Mouse (Mus musculus): ENCODE measurements at regions not wholly inside any gene's neighbourhood (a gene's known extent, or its start where the extent isn't known, plus 50 kb on each side); places are given as distances from the start of the nearest gene placed in this dataset.
"Not testable (repeated sequence)": the region's sequence is repeated elsewhere in the genome, so short reads cannot be mapped to it uniquely, and the experiment has no call there.

- no peak for TF ChIP-seq POLR2A (IDR thresholded peaks at IDR 0.05; ENCODE audit: borderline replicate concordance, extremely low read depth, insufficient read depth, insufficient read length, poor library complexity, severe bottlenecking)
- TF ChIP-seq CTCF (IDR thresholded peaks at IDR 0.05; ENCODE audit: borderline replicate concordance, extremely low read depth, insufficient read depth, insufficient read length), result no peak
- DNase-seq (ENCODE audit: low read depth), result no peak
These were observed 164.4 kb upstream of the Meox2 start for GRCm38 (mm10) chr12:36943903-36944302.

GRCm38 (mm10) chr12:36945964-36946363 lies 162.4 kb upstream of the Meox2 start:
- TF ChIP-seq CTCF (IDR thresholded peaks at IDR 0.05; ENCODE audit: borderline replicate concordance, extremely low read depth, insufficient read depth, insufficient read length) (no peak), POLR2A (IDR thresholded peaks at IDR 0.05; ENCODE audit: borderline replicate concordance, extremely low read depth, insufficient read depth, insufficient read length, poor library complexity, severe bottlenecking) (no peak)
- peak; percentile 77 for DNase-seq (ENCODE audit: low read depth)

- no peak for TF ChIP-seq CTCF (IDR thresholded peaks at IDR 0.05; ENCODE audit: borderline replicate concordance, extremely low read depth, insufficient read depth, insufficient read length)
- peak; percentile 33 for DNase-seq (ENCODE audit: low read depth)
These were observed 160.4 kb upstream of the Meox2 start for GRCm38 (mm10) chr12:36947902-36948301.

- no peak for TF ChIP-seq CTCF (IDR thresholded peaks at IDR 0.05; ENCODE audit: borderline replicate concordance, extremely low read depth, insufficient read depth, insufficient read length)
- TF ChIP-seq POLR2A (IDR thresholded peaks at IDR 0.05; ENCODE audit: borderline replicate concordance, extremely low read depth, insufficient read depth, insufficient read length, poor library complexity, severe bottlenecking), result no peak
- DNase-seq (ENCODE audit: low read depth), result no peak
These were observed 159.1 kb upstream of the Meox2 start for GRCm38 (mm10) chr12:36949096-36949738.

- DNase-seq (ENCODE audit: low read depth), result no peak
- TF ChIP-seq POLR2A (IDR thresholded peaks at IDR 0.05; ENCODE audit: borderline replicate concordance, extremely low read depth, insufficient read depth, insufficient read length, poor library complexity, severe bottlenecking), result no peak
- TF ChIP-seq CTCF (IDR thresholded peaks at IDR 0.05; ENCODE audit: borderline replicate concordance, extremely low read depth, insufficient read depth, insufficient read length), result no peak
These were observed 133.8 kb upstream of the Meox2 start for GRCm38 (mm10) chr12:36974432-36975094.

GRCm38 (mm10) chr12:36977141-36977540 lies 131.2 kb upstream of the Meox2 start:
- no peak for DNase-seq (ENCODE audit: low read depth)
- TF ChIP-seq CTCF (IDR thresholded peaks at IDR 0.05; ENCODE audit: borderline replicate concordance, extremely low read depth, insufficient read depth, insufficient read length) (no peak), POLR2A (IDR thresholded peaks at IDR 0.05; ENCODE audit: borderline replicate concordance, extremely low read depth, insufficient read depth, insufficient read length, poor library complexity, severe bottlenecking) (no peak)

- TF ChIP-seq POLR2A (IDR thresholded peaks at IDR 0.05; ENCODE audit: borderline replicate concordance, extremely low read depth, insufficient read depth, insufficient read length, poor library complexity, severe bottlenecking) (no peak), CTCF (IDR thresholded peaks at IDR 0.05; ENCODE audit: borderline replicate concordance, extremely low read depth, insufficient read depth, insufficient read length) (no peak)
- DNase-seq (ENCODE audit: low read depth), result no peak
These were observed 117.2 kb upstream of the Meox2 start for GRCm38 (mm10) chr12:36991135-36991534.

GRCm38 (mm10) chr12:36991970-36992369 lies 116.4 kb upstream of the Meox2 start:
- DNase-seq (ENCODE audit: low read depth), result no peak
- TF ChIP-seq CTCF (IDR thresholded peaks at IDR 0.05; ENCODE audit: borderline replicate concordance, extremely low read depth, insufficient read depth, insufficient read length) (no peak), POLR2A (IDR thresholded peaks at IDR 0.05; ENCODE audit: borderline replicate concordance, extremely low read depth, insufficient read depth, insufficient read length, poor library complexity, severe bottlenecking) (no peak)

GRCm38 (mm10) chr12:37001401-37001800 lies 106.9 kb upstream of the Meox2 start:
- TF ChIP-seq POLR2A (IDR thresholded peaks at IDR 0.05; ENCODE audit: borderline replicate concordance, extremely low read depth, insufficient read depth, insufficient read length, poor library complexity, severe bottlenecking) (no peak), CTCF (IDR thresholded peaks at IDR 0.05; ENCODE audit: borderline replicate concordance, extremely low read depth, insufficient read depth, insufficient read length) (no peak)
- no peak for DNase-seq (ENCODE audit: low read depth)

GRCm38 (mm10) chr12:37005262-37005661 lies 103.1 kb upstream of the Meox2 start:
- TF ChIP-seq CTCF (IDR thresholded peaks at IDR 0.05; ENCODE audit: borderline replicate concordance, extremely low read depth, insufficient read depth, insufficient read length), result no peak
- no peak for TF ChIP-seq POLR2A (IDR thresholded peaks at IDR 0.05; ENCODE audit: borderline replicate concordance, extremely low read depth, insufficient read depth, insufficient read length, poor library complexity, severe bottlenecking)
- DNase-seq (ENCODE audit: low read depth), result no peak

- TF ChIP-seq CTCF (IDR thresholded peaks at IDR 0.05; ENCODE audit: borderline replicate concordance, extremely low read depth, insufficient read depth, insufficient read length) (no peak), POLR2A (IDR thresholded peaks at IDR 0.05; ENCODE audit: borderline replicate concordance, extremely low read depth, insufficient read depth, insufficient read length, poor library complexity, severe bottlenecking) (no peak)
- DNase-seq (ENCODE audit: low read depth), result no peak
These were observed 98.0 kb upstream of the Meox2 start for GRCm38 (mm10) chr12:37010306-37010705.

GRCm38 (mm10) chr12:37014401-37014800 lies 93.9 kb upstream of the Meox2 start:
- DNase-seq (ENCODE audit: low read depth), result peak; percentile 24
- no peak for TF ChIP-seq POLR2A (IDR thresholded peaks at IDR 0.05; ENCODE audit: borderline replicate concordance, extremely low read depth, insufficient read depth, insufficient read length, poor library complexity, severe bottlenecking)
- no peak for TF ChIP-seq CTCF (IDR thresholded peaks at IDR 0.05; ENCODE audit: borderline replicate concordance, extremely low read depth, insufficient read depth, insufficient read length)

- not testable (repeated sequence) for DNase-seq (ENCODE audit: low read depth)
These were observed 93.4 kb upstream of the Meox2 start for GRCm38 (mm10) chr12:37014945-37015344.

Measured in brain, embryonic 14.5 days (tissue).